Mouse (Mus musculus) intestine, embryonic 15.5 days (tissue): ENCODE data around the gene Fto. TPM values are rescaled to one million over a fixed set of nuclear protein-coding genes. Genes with fewer than 3 reads are reported as not detected.
A peak's percentile ranks its signal among the peaks of the same experiment; 100 is the strongest.

Experiments
- ATAC-seq: fragments of 200-750 bp; cut with Nextera tagmentation; 2 replicates; pipeline ENCODE4 v1.8.0; 2017; ENCODE audit warnings: moderate TSS enrichment, moderate library complexity
- H3K27ac ChIP-seq: fragments of 300-500 bp; sonication (generic); 2 replicates; pipeline ENCODE4 v1.5.1; 2015; ENCODE audit warnings: mild to moderate bottlenecking, inconsistent platforms
- H3K27me3 ChIP-seq: fragments of 300-500 bp; sonication (generic); replicated peaks from 2 replicates; pipeline ENCODE4 v1.6.1; 2015; ENCODE audit warnings: inconsistent platforms
- H3K36me3 ChIP-seq: fragments of 300-500 bp; sonication (generic); 2 replicates; pipeline ENCODE4 v1.6.1; 2015; ENCODE audit warnings: inconsistent platforms
- H3K4me1 ChIP-seq: fragments of 300-500 bp; sonication (generic); replicated peaks from 2 replicates; pipeline ENCODE4 v1.6.1; 2015; ENCODE audit warnings: inconsistent platforms
- H3K4me2 ChIP-seq: fragments of 300-500 bp; sonication (generic); replicated peaks from 2 replicates; pipeline ENCODE4 v1.6.1; 2015; ENCODE audit warnings: mild to moderate bottlenecking, inconsistent platforms
- H3K4me3 ChIP-seq: fragments of 300-500 bp; sonication (generic); replicated peaks from 2 replicates; pipeline ENCODE4 v1.5.1; 2015; ENCODE audit warnings: inconsistent platforms
- H3K9ac ChIP-seq: fragments of 300-500 bp; sonication (generic); 2 replicates; pipeline ENCODE4 v1.6.1; 2015; ENCODE audit warnings: inconsistent platforms
- H3K9me3 ChIP-seq: fragments of 300-500 bp; sonication (generic); 2 replicates; pipeline ENCODE4 v1.6.1; 2016; ENCODE audit warnings: inconsistent platforms
- WGBS: fragments of 180-500 bp; shearing (Covaris S2); methylation state at CpG from one replicate; pipeline ENCODE4 v1.1.7; 2015; 5-methylcytosine and 5-hydroxymethylcytosine counted together
- polyA plus RNA-seq: library from polyadenylated mRNA; unstranded; fragments of >200 nt; fragmentation: Nextera tagmentation; extraction: Ambion mirVana; gene quantifications from 2 replicates; pipeline ENCODE4 v1.2.1, GENCODE M21; 2015

Fto gene
- polyA plus RNA-seq, 1 experiment from 2014 or later: 59.7 TPM

GRCm38 (mm10) chr8:91635406-91635805 is 322.1 kb downstream of the Fto start:
- Histone ChIP-seq H3K9me3 (no peaks in the 10 kb centered on the region), H3K4me2 (no peak overlapping the region), H3K4me3 (no peak overlapping the region), H3K27ac (no peak overlapping the region), H3K9ac (no peak overlapping the region), H3K27me3 (no peaks in the 10 kb centered on the region), H3K4me1 (0 out of 2 replicates have a peak, but pooled peaks cover 2% of the 10 kb centered on the region), H3K36me3 (no peaks in the 10 kb centered on the region)
- WGBS: 90% methylated on average over 4 of the region's 4 CpGs
- ATAC-seq: no peak

GRCm38 (mm10) chr8:91636887-91637286 is 323.6 kb downstream of the Fto start:
- H3K27me3 ChIP-seq: no peaks in the 10 kb centered on the region
- no peaks in the 10 kb centered on the region for H3K9me3 ChIP-seq
- no peak overlapping the region for H3K4me2 ChIP-seq
- no peak overlapping the region for H3K27ac ChIP-seq
- no peak overlapping the region for H3K4me3 ChIP-seq
- H3K36me3 ChIP-seq: no peaks in the 10 kb centered on the region
- 79% methylated on average over 6 of the region's 6 CpGs for WGBS
- H3K4me1 ChIP-seq: no peaks in the 10 kb centered on the region
- H3K9ac ChIP-seq: no peak overlapping the region
- no peak for ATAC-seq

- no peak for ATAC-seq
- no peaks in the 10 kb centered on the region for H3K27me3 ChIP-seq
- no peak overlapping the region for H3K4me2 ChIP-seq
- H3K4me3 ChIP-seq: no peak overlapping the region
- no peaks in the 10 kb centered on the region for H3K9me3 ChIP-seq
- H3K36me3 ChIP-seq: no peaks in the 10 kb centered on the region
- H3K9ac ChIP-seq: no peak overlapping the region
- no peaks in the 10 kb centered on the region for H3K4me1 ChIP-seq
- H3K27ac ChIP-seq: no peak overlapping the region
- 90% methylated on average over 9 of the region's 9 CpGs for WGBS
Observed at GRCm38 (mm10) chr8:91637684-91638083, 324.4 kb downstream of the Fto start.

GRCm38 (mm10) chr8:91638256-91638655 is 324.9 kb downstream of the Fto start:
- Histone ChIP-seq H3K4me2 (no peak overlapping the region), H3K4me1 (no peaks in the 10 kb centered on the region), H3K27ac (no peak overlapping the region), H3K9ac (no peak overlapping the region), H3K36me3 (no peaks in the 10 kb centered on the region), H3K4me3 (no peak overlapping the region), H3K27me3 (no peaks in the 10 kb centered on the region), H3K9me3 (no peaks in the 10 kb centered on the region)
- ATAC-seq: no peak
- WGBS: 81% methylated on average over 12 of the region's 12 CpGs

GRCm38 (mm10) chr8:91640471-91640870 is 327.1 kb downstream of the Fto start:
- no peak for ATAC-seq
- no peaks in the 10 kb centered on the region for H3K4me1 ChIP-seq
- H3K36me3 ChIP-seq: no peaks in the 10 kb centered on the region
- H3K9me3 ChIP-seq: no peaks in the 10 kb centered on the region
- no peaks in the 10 kb centered on the region for H3K27me3 ChIP-seq
- no peak overlapping the region for H3K4me2 ChIP-seq
- WGBS: 77% methylated on average over 7 of the region's 7 CpGs
- H3K9ac ChIP-seq: no peak overlapping the region
- H3K4me3 ChIP-seq: no peak overlapping the region
- no peak overlapping the region for H3K27ac ChIP-seq

- H3K4me2 ChIP-seq: no peak overlapping the region
- no peak overlapping the region for H3K27ac ChIP-seq
- H3K9ac ChIP-seq: no peak overlapping the region
- 71% methylated on average over 2 of the region's 2 CpGs for WGBS
- ATAC-seq: no peak
- no peaks in the 10 kb centered on the region for H3K9me3 ChIP-seq
- no peaks in the 10 kb centered on the region for H3K27me3 ChIP-seq
- no peaks in the 10 kb centered on the region for H3K36me3 ChIP-seq
- no peak overlapping the region for H3K4me3 ChIP-seq
- peaks cover 5% of the 10 kb centered on the region; the same call in 1 of the 2 replicates for H3K4me1 ChIP-seq
Observed at GRCm38 (mm10) chr8:91645484-91645883, 332.2 kb downstream of the Fto start.

GRCm38 (mm10) chr8:91647959-91648358 is 334.6 kb downstream of the Fto start:
- Histone ChIP-seq H3K4me1 (peaks cover 5% of the 10 kb centered on the region; the same call in 1 of the 2 replicates), H3K27me3 (no peaks in the 10 kb centered on the region), H3K4me2 (no peak overlapping the region), H3K9me3 (no peaks in the 10 kb centered on the region), H3K27ac (no peak overlapping the region), H3K36me3 (no peaks in the 10 kb centered on the region), H3K9ac (no peak overlapping the region), H3K4me3 (no peak overlapping the region)
- ATAC-seq: no peak
- 76% methylated on average over 11 of the region's 11 CpGs for WGBS

- no peak overlapping the region for H3K4me3 ChIP-seq
- H3K27ac ChIP-seq: peak overlapping the region; percentile 5
- WGBS: 29% methylated on average over 9 of the region's 9 CpGs
- H3K9me3 ChIP-seq: no peaks in the 10 kb centered on the region
- H3K4me1 ChIP-seq: peaks cover 5% of the 10 kb centered on the region; the same call in 1 of the 2 replicates
- H3K27me3 ChIP-seq: no peaks in the 10 kb centered on the region
- H3K36me3 ChIP-seq: no peaks in the 10 kb centered on the region
- no peak overlapping the region for H3K9ac ChIP-seq
- H3K4me2 ChIP-seq: no peak overlapping the region
- no peak for ATAC-seq
Observed at GRCm38 (mm10) chr8:91648776-91649175, 335.5 kb downstream of the Fto start.

GRCm38 (mm10) chr8:91653561-91653960 is 340.2 kb downstream of the Fto start:
- 56% methylated on average over 3 of the region's 3 CpGs for WGBS
- Histone ChIP-seq H3K36me3 (no peaks in the 10 kb centered on the region), H3K4me1 (peaks cover 5% of the 10 kb centered on the region; the same call in 1 of the 2 replicates), H3K4me3 (no peak overlapping the region), H3K4me2 (no peak overlapping the region), H3K27me3 (no peaks in the 10 kb centered on the region), H3K27ac (no peak overlapping the region), H3K9ac (no peak overlapping the region), H3K9me3 (no peaks in the 10 kb centered on the region)
- no peak for ATAC-seq

- Histone ChIP-seq H3K9ac (no peak overlapping the region), H3K4me2 (no peak overlapping the region), H3K4me1 (no peaks in the 10 kb centered on the region), H3K4me3 (no peak overlapping the region), H3K9me3 (no peaks in the 10 kb centered on the region), H3K36me3 (no peaks in the 10 kb centered on the region), H3K27me3 (no peaks in the 10 kb centered on the region), H3K27ac (no peak overlapping the region)
- 91% methylated on average over 9 of the region's 9 CpGs for WGBS
- ATAC-seq: no peak
Observed at GRCm38 (mm10) chr8:91657381-91657780, 344.1 kb downstream of the Fto start.

GRCm38 (mm10) chr8:91660879-91661278 is 347.6 kb downstream of the Fto start:
- Histone ChIP-seq H3K4me3 (no peak overlapping the region), H3K27ac (no peak overlapping the region), H3K4me2 (no peak overlapping the region), H3K4me1 (0 out of 2 replicates have a peak, but pooled peaks cover 3% of the 10 kb centered on the region), H3K27me3 (no peaks in the 10 kb centered on the region), H3K9ac (no peak overlapping the region), H3K36me3 (no peaks in the 10 kb centered on the region), H3K9me3 (no peaks in the 10 kb centered on the region)
- WGBS: 64% methylated on average over 8 of the region's 8 CpGs
- ATAC-seq: 0 out of 2 replicates have a peak, but pooled peaks have one; percentile 43

- H3K27me3 ChIP-seq: no peaks in the 10 kb centered on the region
- WGBS: 91% methylated on average over 16 of the region's 16 CpGs
- no peak for ATAC-seq
Observed at GRCm38 (mm10) chr8:91669461-91670071, 356.2 kb downstream of the Fto start.

GRCm38 (mm10) chr8:91676928-91677327 is 363.6 kb downstream of the Fto start:
- no peaks in the 10 kb centered on the region for H3K4me1 ChIP-seq
- no peak overlapping the region for H3K4me3 ChIP-seq
- H3K27me3 ChIP-seq: no peaks in the 10 kb centered on the region
- H3K9ac ChIP-seq: no peak overlapping the region
- H3K36me3 ChIP-seq: no peaks in the 10 kb centered on the region
- no peak overlapping the region for H3K4me2 ChIP-seq
- H3K9me3 ChIP-seq: no peaks in the 10 kb centered on the region
- no peak for ATAC-seq
- H3K27ac ChIP-seq: no peak overlapping the region
- 81% methylated on average over 3 of the region's 3 CpGs for WGBS

More at GRCm38 (mm10) chr8:91669461-91670071, 356.2 kb downstream of the Fto start:
- H3K27ac ChIP-seq: no peak overlapping the region
- no peaks in the 10 kb centered on the region for H3K36me3 ChIP-seq
- H3K9ac ChIP-seq: no peak overlapping the region
- no peak overlapping the region for H3K4me2 ChIP-seq
- H3K4me1 ChIP-seq: 0 out of 2 replicates have a peak, but pooled peaks cover 3% of the 10 kb centered on the region
- H3K4me3 ChIP-seq: no peak overlapping the region
- H3K9me3 ChIP-seq: no peaks in the 10 kb centered on the region
